Mouse (Mus musculus) small intestine, adult 2 months (tissue): ENCODE data around the gene Siah3.

Experiments used
- CTCF ChIP-seq: fragments of 200-500 bp; IDR thresholded peaks from 2 replicates; pipeline ENCODE4 v1.5.1; 2012; ENCODE audit warnings: low read depth, mild to moderate bottlenecking, control low read depth, inconsistent platforms, low read length, moderate library complexity, mixed read lengths; ENCODE audit not compliant: insufficient replicate concordance, insufficient read length; ENCODE audit errors: extremely low read depth
- POLR2A ChIP-seq: fragments of 200-500 bp; IDR thresholded peaks from 2 replicates; pipeline ENCODE4 v1.6.1; 2012; ENCODE audit warnings: low read depth, mild to moderate bottlenecking, control low read depth, inconsistent platforms, low read length, moderate library complexity

DNA sequence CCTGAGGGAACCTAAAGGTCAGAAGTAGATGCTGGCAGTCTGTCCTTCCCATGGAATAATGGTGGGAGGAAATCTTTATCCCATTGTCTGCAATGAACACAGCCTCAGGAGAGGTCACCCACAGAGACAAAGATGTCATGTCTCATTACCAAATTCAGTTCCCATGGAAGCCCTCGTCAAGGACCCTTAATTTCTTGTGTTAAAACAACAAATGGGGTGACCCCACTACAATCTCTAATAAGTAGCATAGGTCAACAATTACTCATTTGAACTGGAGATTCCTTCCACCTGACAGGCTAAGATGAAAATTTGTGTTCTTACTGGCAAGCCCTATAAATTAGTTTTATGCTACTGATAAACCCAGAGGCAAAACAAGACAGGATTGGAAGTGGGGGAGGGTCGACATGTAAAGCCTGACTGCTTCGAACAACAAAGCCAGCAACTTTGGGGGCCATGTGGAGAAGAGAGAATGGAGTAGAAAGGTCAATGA is 45.8 kb downstream of the Siah3 start:
- no peak for TF ChIP-seq POLR2A
- no peak for TF ChIP-seq CTCF
